Mouse (Mus musculus) embryonic fibroblast, embryonic 13.5 days (primary cell): ENCODE results near the gene Fcor.
A peak's percentile ranks its signal among the peaks of the same experiment; 100 is the strongest.

Experiments used
- CTCF ChIP-seq: IDR thresholded peaks from 2 replicates; pipeline ENCODE4 v1.5.1; 2011; ENCODE audit warnings: mild to moderate bottlenecking, control low read depth, low read length, moderate library complexity, borderline replicate concordance; ENCODE audit not compliant: insufficient read depth
- POLR2A ChIP-seq: IDR thresholded peaks from 2 replicates; pipeline ENCODE4 v1.6.1; 2011; ENCODE audit warnings: low read depth, mild to moderate bottlenecking, control low read depth, low read length, moderate library complexity

GRCm38 (mm10) chr8:3630647-3631477, 41.3 kb downstream of the Fcor start, which contains the start of gene Stxbp2:
- TF ChIP-seq CTCF, result no peak
- TF ChIP-seq POLR2A, result peak; percentile 54
